Mouse (Mus musculus) erythroblast, adult 5-6 weeks (primary cell): ENCODE measurements at regions not wholly inside any gene's neighbourhood (a gene's known extent, or its start where the extent isn't known, plus 50 kb on each side); places are given as distances from the start of the nearest gene placed in this dataset.

Source experiments
- ATAC-seq: replicated peaks from 2 replicates; pipeline ENCODE4 v1.8.0; 2016; ENCODE audit warnings: moderate number of reproducible peaks, mild to moderate bottlenecking, moderate TSS enrichment, inconsistent platforms; ENCODE audit not compliant: poor library complexity, low FRiP score, severe bottlenecking

GRCm38 (mm10) chr16:50863565-50863964 lies 272.6 kb upstream of the Ccdc54 start:
- ATAC-seq: no peak

- ATAC-seq: no peak
Measured at GRCm38 (mm10) chr16:50859513-50859912, 268.6 kb upstream of the Ccdc54 start.

GRCm38 (mm10) chr16:50852081-50852480 lies 261.1 kb upstream of the Ccdc54 start:
- ATAC-seq: no peak

GRCm38 (mm10) chr16:50847693-50848092 lies 256.7 kb upstream of the Ccdc54 start:
- no peak for ATAC-seq

GRCm38 (mm10) chr16:50846505-50846904 lies 255.6 kb upstream of the Ccdc54 start:
- no peak for ATAC-seq

- no peak for ATAC-seq
Measured at GRCm38 (mm10) chr16:50841677-50842580, 251.0 kb upstream of the Ccdc54 start.

- no peak for ATAC-seq
Measured at GRCm38 (mm10) chr16:50841205-50841604, 250.3 kb upstream of the Ccdc54 start.

- no peak for ATAC-seq
Measured at GRCm38 (mm10) chr16:50839665-50840064, 248.7 kb upstream of the Ccdc54 start.

- no peak for ATAC-seq
Measured at GRCm38 (mm10) chr16:50837416-50837815, 246.5 kb upstream of the Ccdc54 start.

- ATAC-seq: no peak
Measured at GRCm38 (mm10) chr16:50836457-50836856, 245.5 kb upstream of the Ccdc54 start.

GRCm38 (mm10) chr16:50833357-50833756 lies 242.4 kb upstream of the Ccdc54 start:
- ATAC-seq: no peak

- ATAC-seq: no peak
Measured at GRCm38 (mm10) chr16:50822352-50822751, 231.4 kb upstream of the Ccdc54 start.

- no peak for ATAC-seq
Measured at GRCm38 (mm10) chr16:50814626-50815025, 223.7 kb upstream of the Ccdc54 start.

- no peak for ATAC-seq
Measured at GRCm38 (mm10) chr16:50799145-50799794, 208.3 kb upstream of the Ccdc54 start.

- ATAC-seq: no peak
Measured at GRCm38 (mm10) chr16:50798095-50798494, 207.1 kb upstream of the Ccdc54 start.

- ATAC-seq: no peak
Measured at GRCm38 (mm10) chr16:50792960-50793359, 202.0 kb upstream of the Ccdc54 start.

- ATAC-seq: no peak
Measured at GRCm38 (mm10) chr16:50792506-50792905, 201.6 kb upstream of the Ccdc54 start.

- no peak for ATAC-seq
Measured at GRCm38 (mm10) chr16:50788702-50789101, 197.7 kb upstream of the Ccdc54 start.

- no peak for ATAC-seq
Measured at GRCm38 (mm10) chr16:50786199-50786598, 195.2 kb upstream of the Ccdc54 start.

- ATAC-seq: no peak
Measured at GRCm38 (mm10) chr16:50785384-50785783, 194.4 kb upstream of the Ccdc54 start.

GRCm38 (mm10) chr16:50784651-50785228 lies 193.8 kb upstream of the Ccdc54 start:
- no peak for ATAC-seq
